Mouse (Mus musculus) embryonic fibroblast, embryonic 13.5 days (primary cell): Measurements from ENCODE around the gene Ctso. TPM values are rescaled to one million over a fixed set of nuclear protein-coding genes. Genes with fewer than 3 reads are reported as not detected.

Source experiments
- H3K27ac ChIP-seq: 2 replicates; pipeline ENCODE4 v1.5.1; 2012; ENCODE audit warnings: low read length, control low read depth, inconsistent platforms; ENCODE audit not compliant: insufficient read depth
- H3K4me1 ChIP-seq: 2 replicates; pipeline ENCODE4 v1.6.1; 2011; ENCODE audit warnings: low read length; ENCODE audit not compliant: control insufficient read depth, insufficient read depth
- H3K4me3 ChIP-seq: 2 replicates; pipeline ENCODE4 v1.5.1; 2011; ENCODE audit warnings: mild to moderate bottlenecking, control low read depth, low read length; ENCODE audit not compliant: insufficient read depth
- CTCF ChIP-seq: IDR thresholded peaks from 2 replicates; pipeline ENCODE4 v1.5.1; 2011; ENCODE audit warnings: mild to moderate bottlenecking, control low read depth, low read length, moderate library complexity, borderline replicate concordance; ENCODE audit not compliant: insufficient read depth
- POLR2A ChIP-seq: IDR thresholded peaks from 2 replicates; pipeline ENCODE4 v1.6.1; 2011; ENCODE audit warnings: low read depth, mild to moderate bottlenecking, control low read depth, low read length, moderate library complexity
- polyA plus RNA-seq: library from polyadenylated mRNA; stranded (reverse); fragments of >200 nt; gene quantifications from 2 replicates; pipeline ENCODE4 v1.2.4, GENCODE M21; 2011; ENCODE audit warnings: low read depth; ENCODE audit not compliant: missing spikeins, insufficient read length

Gene Ctso
- polyA plus RNA-seq, 1 experiment: 12.9 TPM

DNA sequence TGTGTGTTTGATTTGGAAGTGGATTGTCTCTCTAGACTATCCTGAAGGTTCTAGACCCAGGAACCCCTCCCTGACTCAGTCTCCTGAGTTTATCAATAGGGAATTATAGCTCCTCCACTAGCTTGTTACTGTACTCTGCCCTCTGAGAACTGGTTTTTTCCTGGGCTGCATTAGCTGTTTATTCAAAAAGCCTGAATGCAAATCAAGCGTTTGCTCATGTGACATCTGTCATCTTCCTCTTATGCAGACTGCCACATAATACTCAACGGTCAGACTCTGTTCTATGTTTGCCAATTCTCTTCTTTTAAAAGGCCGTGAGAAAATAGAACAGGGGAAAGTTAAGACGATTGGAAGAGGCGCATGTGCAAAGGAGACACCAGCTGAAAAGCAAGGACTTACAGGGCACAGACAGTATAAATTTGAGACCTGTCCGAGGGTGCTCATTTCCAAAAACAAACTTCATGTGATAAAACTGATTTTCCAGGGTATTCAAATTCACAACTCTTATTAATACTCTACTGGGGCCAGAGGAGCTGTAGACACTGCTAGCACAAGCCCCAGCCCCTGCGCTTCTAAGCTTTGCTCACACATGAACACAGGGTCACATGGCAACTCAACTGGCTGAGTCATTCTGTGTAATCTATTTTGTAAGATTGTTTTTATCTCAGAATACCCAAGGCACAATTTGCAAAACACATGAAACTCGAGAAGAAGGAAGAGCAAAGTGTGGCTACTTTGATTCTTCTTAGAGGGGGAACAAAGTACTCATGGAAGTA, 50.9 kb downstream of the Ctso start:
- Histone ChIP-seq H3K4me1 (no peaks in the 10 kb centered on the region), H3K27ac (no peak overlapping the region), H3K4me3 (no peak overlapping the region)

DNA sequence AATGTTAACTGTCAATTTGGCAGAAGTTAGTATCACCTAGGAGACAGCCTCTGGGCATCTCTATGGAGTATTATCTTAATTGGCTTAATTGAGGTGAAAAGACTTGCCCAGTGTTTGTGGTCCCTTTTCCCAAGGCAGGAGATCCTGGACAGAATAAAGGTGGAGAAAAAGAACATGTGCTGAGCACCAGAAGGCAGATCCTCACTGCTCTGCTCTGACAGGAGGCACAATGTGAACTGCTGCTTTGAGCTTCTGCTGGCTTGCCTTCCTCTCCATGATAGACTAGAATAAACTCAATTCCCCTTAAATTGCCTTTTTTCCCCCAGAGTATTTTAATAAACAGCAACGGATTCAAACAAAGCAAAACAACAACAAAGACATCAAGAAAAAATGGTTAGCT, 52.7 kb downstream of the Ctso start:
- Histone ChIP-seq H3K4me3 (no peak overlapping the region), H3K27ac (no peak overlapping the region), H3K4me1 (no peaks in the 10 kb centered on the region)
- TF ChIP-seq POLR2A (no peak), CTCF (no peak)

More for the DNA sequence above, 50.9 kb downstream of the Ctso start:
- TF ChIP-seq CTCF (no peak), POLR2A (no peak)

DNA sequence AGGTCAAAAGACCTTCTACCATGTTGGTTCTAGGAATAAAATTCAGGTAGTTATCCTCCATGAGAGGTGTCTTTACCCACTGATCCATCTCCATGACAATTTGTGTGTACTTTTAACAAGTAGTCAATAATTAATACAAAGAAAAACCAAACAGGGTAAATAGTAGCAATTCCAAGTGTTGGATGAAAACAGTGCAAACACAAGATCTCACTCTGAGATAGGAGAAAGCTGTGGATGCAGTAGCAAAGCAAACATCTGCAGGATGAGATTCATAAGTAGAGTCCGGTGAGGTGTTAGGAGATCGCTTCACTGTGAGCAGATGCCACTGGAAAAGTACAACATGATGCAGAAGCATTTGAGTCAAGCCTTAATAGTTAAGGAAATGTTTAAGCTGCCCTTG, 53.7 kb downstream of the Ctso start:
- Histone ChIP-seq H3K4me1 (no peaks in the 10 kb centered on the region), H3K27ac (no peak overlapping the region), H3K4me3 (no peak overlapping the region)
- TF ChIP-seq POLR2A (no peak), CTCF (no peak)

DNA sequence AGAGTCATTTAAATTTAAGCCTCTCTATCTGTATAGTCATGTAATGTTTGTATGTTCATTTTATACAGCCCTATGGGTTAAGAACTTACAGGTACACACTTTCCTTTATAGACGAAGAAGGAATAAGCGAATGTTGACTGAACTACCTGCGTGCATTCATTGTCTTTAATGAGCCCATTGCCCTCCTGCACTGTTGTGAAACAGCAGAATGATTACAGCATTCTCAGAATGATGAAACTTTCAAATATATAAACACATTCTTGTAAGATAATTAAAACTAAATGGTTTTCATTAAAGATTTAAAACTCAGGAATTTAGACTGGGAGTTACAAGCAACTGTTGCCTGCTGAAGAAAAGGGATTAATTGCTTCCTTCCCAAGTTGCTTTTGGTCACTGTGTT, 55.2 kb downstream of the Ctso start:
- Histone ChIP-seq H3K4me3 (no peak overlapping the region), H3K4me1 (no peaks in the 10 kb centered on the region), H3K27ac (no peak overlapping the region)
- TF ChIP-seq POLR2A (no peak), CTCF (no peak)

DNA sequence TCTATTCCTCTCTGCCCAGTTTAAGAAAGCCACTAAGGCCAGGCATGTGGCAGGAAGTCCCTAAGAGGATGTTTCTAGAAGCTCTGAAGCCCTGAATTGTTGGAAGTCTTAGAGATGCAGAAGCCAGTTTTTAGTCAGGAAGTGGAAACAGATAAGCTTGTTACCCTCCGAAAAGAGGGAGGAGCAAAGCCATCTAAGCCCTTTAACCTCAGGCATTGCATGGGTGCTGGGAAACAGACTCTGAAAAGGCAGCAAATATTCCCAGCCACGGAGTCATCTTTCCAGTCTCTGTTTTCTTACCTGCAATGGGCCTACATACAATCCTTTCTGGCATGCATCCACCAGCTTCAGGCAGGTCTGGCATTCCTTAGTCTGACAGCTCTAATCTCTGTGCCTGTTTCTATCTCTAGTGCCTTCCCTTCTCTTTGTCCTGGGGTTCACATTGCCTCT, 57.3 kb downstream of the Ctso start:
- Histone ChIP-seq H3K27ac (no peak overlapping the region), H3K4me3 (no peak overlapping the region), H3K4me1 (no peaks in the 10 kb centered on the region)
- TF ChIP-seq CTCF (no peak), POLR2A (no peak)

DNA sequence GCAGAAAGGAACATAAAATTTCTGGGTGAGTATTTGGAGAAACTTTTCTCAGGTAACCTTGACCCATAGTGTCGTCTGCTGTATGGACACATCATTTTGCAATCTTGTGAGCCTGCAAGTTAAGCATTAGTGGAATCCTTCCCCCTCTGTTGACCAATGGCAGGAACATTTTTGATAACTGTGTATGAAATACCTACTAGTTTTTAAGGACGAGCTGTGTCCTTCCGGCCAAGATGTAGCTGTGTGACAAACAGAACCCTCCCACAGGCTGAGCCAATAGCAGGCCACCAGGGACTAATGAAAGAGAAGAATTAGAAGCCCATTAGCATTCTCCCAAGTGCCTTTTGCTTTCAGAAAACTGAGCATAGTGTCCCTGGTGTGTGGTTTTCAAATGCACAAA, 58.1 kb downstream of the Ctso start:
- Histone ChIP-seq H3K27ac (no peak overlapping the region), H3K4me1 (no peaks in the 10 kb centered on the region), H3K4me3 (no peak overlapping the region)
- TF ChIP-seq CTCF (no peak), POLR2A (no peak)

DNA sequence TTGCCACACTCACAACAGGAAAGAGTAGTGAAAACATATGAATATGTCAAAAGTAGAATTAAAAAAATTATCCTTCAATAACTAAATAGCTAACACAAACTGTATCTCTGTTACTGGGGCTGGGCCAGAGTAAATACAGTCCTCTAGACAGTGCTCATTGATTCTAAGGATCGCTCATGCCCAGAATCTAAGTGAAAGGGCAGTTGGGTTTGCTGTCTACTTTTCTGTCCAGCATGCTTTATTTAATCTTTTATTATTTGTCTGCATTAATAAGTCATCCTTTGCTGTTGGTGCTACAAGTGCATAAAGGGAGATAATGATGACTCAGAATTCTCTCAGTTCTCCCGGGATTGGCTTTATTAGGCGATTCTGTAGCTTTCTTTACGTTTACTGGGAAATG, 63.0 kb downstream of the Ctso start:
- TF ChIP-seq POLR2A (no peak), CTCF (no peak)
- Histone ChIP-seq H3K4me3 (no peak overlapping the region), H3K4me1 (no peaks in the 10 kb centered on the region), H3K27ac (no peak overlapping the region)

DNA sequence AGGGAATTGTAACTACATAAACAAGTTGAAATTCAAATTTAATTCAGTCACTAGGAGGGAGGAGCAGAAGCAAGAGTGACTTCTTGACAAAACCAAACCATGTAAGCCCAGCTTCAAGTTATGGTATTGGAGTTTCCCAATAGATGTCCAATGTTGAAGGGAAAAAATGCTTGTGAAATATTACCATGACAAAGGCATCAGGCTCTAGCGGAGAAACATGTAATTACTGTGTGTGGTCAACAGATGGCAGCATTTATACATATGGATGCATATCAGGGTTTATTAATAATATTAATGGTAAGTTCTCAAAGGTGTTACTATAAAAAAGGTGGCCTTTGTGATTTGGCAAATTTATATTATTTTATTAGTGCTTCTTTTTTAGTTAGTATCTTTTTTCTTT, 63.6 kb downstream of the Ctso start:
- Histone ChIP-seq H3K27ac (no peak overlapping the region), H3K4me1 (no peaks in the 10 kb centered on the region), H3K4me3 (no peak overlapping the region)
- TF ChIP-seq CTCF (no peak), POLR2A (no peak)

Other genes starting within 250 kb of the Ctso start
- not detected in 2 replicates for gene Tdo2, start 43.6 kb downstream of the Ctso start, polyA plus RNA-seq
- gene Asic5, start 49.7 kb downstream of the Ctso start, polyA plus RNA-seq: not detected in 2 replicates
- 3.2 and 4.2 TPM in 2 replicates for gene Gucy1b1, start 142.1 kb downstream of the Ctso start, polyA plus RNA-seq
- gene Gucy1a1, start 213.2 kb downstream of the Ctso start, polyA plus RNA-seq: 0.67 and 2.0 TPM in 2 replicates